Mouse (Mus musculus) ES-E14 (cell line): Measurements from ENCODE around the gene Unk.

Experiments
- HCFC1 ChIP-seq: IDR thresholded peaks from 2 replicates; pipeline ENCODE4 v1.6.1; 2012; ENCODE audit warnings: low read length, inconsistent platforms, borderline replicate concordance; ENCODE audit not compliant: insufficient read depth
- MAFK ChIP-seq: IDR thresholded peaks from 2 replicates; pipeline ENCODE4 v1.6.1; 2014; ENCODE audit warnings: mild to moderate bottlenecking, low read depth, low read length, inconsistent platforms; ENCODE audit not compliant: insufficient read depth
- ZNF384 ChIP-seq: IDR thresholded peaks from 2 replicates; pipeline ENCODE4 v1.6.1; 2012; ENCODE audit warnings: low read depth, low read length, inconsistent platforms

DNA sequence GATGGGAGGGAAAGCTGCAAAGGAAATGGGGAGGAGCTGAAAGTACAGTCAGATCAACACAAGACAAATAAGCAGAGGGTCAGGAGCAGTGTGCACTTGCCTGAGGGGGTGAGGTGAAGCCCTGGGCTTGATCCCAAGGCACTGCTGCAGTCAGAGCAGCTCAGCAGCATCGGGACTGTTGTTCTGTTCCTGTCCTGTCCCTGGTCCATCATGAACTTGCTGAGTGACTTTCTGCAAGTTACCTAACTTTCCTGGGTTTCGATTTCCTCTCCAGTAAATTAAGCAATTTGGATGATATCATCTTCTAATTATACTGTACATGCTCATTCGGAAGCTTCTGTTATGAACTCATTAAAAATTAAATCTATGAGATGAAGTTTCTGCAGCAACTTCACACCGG, 2.4 kb upstream of the Unk start, which contains the start of gene H3f3b:
- TF ChIP-seq MAFK (no peak), HCFC1 (no peak), ZNF384 (no peak)
